Mouse (Mus musculus) heart, embryonic 12.5 days (tissue): ENCODE results near the gene Eif5. TPM values are rescaled to one million over a fixed set of nuclear protein-coding genes. Genes with fewer than 3 reads are reported as not detected.
A peak's percentile ranks its signal among the peaks of the same experiment; 100 is the strongest.
"Not testable (repeated sequence)": the region's sequence is repeated elsewhere in the genome, so short reads cannot be mapped to it uniquely, and the experiment has no call there.

Experiments
- ATAC-seq: fragments of 200-750 bp; cut with Nextera tagmentation; 2 replicates; pipeline ENCODE4 v1.8.0; 2017; ENCODE audit warnings: moderate TSS enrichment, moderate library complexity; ENCODE audit not compliant: insufficient number of reproducible peaks, low FRiP score
- H3K27ac ChIP-seq: fragments of 300-500 bp; sonication (generic); 2 replicates; pipeline ENCODE4 v1.5.1; 2016; ENCODE audit warnings: mild to moderate bottlenecking, moderate library complexity; ENCODE audit not compliant: poor library complexity, severe bottlenecking
- H3K27me3 ChIP-seq: fragments of 300-500 bp; sonication (generic); replicated peaks from 2 replicates; pipeline ENCODE4 v1.6.1; 2016; ENCODE audit warnings: mild to moderate bottlenecking, moderate library complexity
- H3K36me3 ChIP-seq: fragments of 300-500 bp; sonication (generic); 2 replicates; pipeline ENCODE4 v1.6.1; 2016; ENCODE audit warnings: mild to moderate bottlenecking, moderate library complexity
- H3K4me1 ChIP-seq: fragments of 300-500 bp; sonication (generic); replicated peaks from 2 replicates; pipeline ENCODE4 v1.6.1; 2016; ENCODE audit warnings: mild to moderate bottlenecking
- H3K4me2 ChIP-seq: fragments of 300-500 bp; sonication (generic); 2 replicates; pipeline ENCODE4 v1.6.1; 2016; ENCODE audit warnings: mild to moderate bottlenecking, moderate library complexity
- H3K4me3 ChIP-seq: fragments of 300-500 bp; sonication (generic); 2 replicates; pipeline ENCODE4 v1.5.1; 2016; ENCODE audit warnings: mild to moderate bottlenecking
- H3K9ac ChIP-seq: fragments of 300-500 bp; sonication (generic); 2 replicates; pipeline ENCODE4 v1.6.1; 2016; ENCODE audit warnings: mild to moderate bottlenecking, moderate library complexity
- H3K9me3 ChIP-seq: fragments of 300-500 bp; sonication (generic); replicated peaks from 2 replicates; pipeline ENCODE4 v1.6.1; 2016; ENCODE audit warnings: mild to moderate bottlenecking, moderate library complexity
- WGBS: fragments of 180-500 bp; shearing (Covaris S2); methylation state at CpG from one replicate; pipeline ENCODE4 v1.1.7; 2016; 5-methylcytosine and 5-hydroxymethylcytosine counted together
- polyA plus RNA-seq: library from polyadenylated mRNA; unstranded; fragments of >200 nt; fragmentation: Nextera tagmentation; extraction: Ambion mirVana; gene quantifications from 2 replicates; pipeline ENCODE4 v1.2.1, GENCODE M21; 2016

Gene Eif5
- polyA plus RNA-seq, 1 experiment from 2014 or later: 510 TPM

GRCm38 (mm10) chr12:111508438-111508837 lies 29.4 kb upstream of the Eif5 start:
- WGBS: 78% methylated on average over 3 of the region's 3 CpGs
- not testable (repeated sequence) for H3K4me3 ChIP-seq, H3K36me3 ChIP-seq, ATAC-seq, H3K4me2 ChIP-seq, H3K27me3 ChIP-seq, H3K9ac ChIP-seq, H3K4me1 ChIP-seq, H3K9me3 ChIP-seq, H3K27ac ChIP-seq

GRCm38 (mm10) chr12:111512572-111513063 lies 25.2 kb upstream of the Eif5 start:
- Histone ChIP-seq H3K36me3 (no peaks in the 10 kb centered on the region), H3K4me1 (no peaks in the 10 kb centered on the region; the same call in 1 of the 2 replicates), H3K9ac (no peak overlapping the region), H3K27me3 (no peaks in the 10 kb centered on the region), H3K27ac (no peak overlapping the region), H3K4me3 (no peak overlapping the region), H3K4me2 (no peak overlapping the region), H3K9me3 (peaks cover 5% of the 10 kb centered on the region; the same call in 1 of the 2 replicates)
- ATAC-seq: no peak
- WGBS: 85% methylated on average over 12 of the region's 12 CpGs

GRCm38 (mm10) chr12:111513673-111514072 lies 24.1 kb upstream of the Eif5 start:
- WGBS: 71% methylated on average over 5 of the region's 5 CpGs
- no peak overlapping the region for H3K27ac ChIP-seq
- ATAC-seq: no peak

GRCm38 (mm10) chr12:111514231-111514792 lies 23.5 kb upstream of the Eif5 start:
- no peak overlapping the region for H3K9ac ChIP-seq
- ATAC-seq: no peak
- H3K4me1 ChIP-seq: no peaks in the 10 kb centered on the region; the same call in 1 of the 2 replicates
- 0 out of 2 replicates have a peak, but pooled peaks cover 4% of the 10 kb centered on the region for H3K27me3 ChIP-seq
- no peak overlapping the region for H3K27ac ChIP-seq
- WGBS: 65% methylated on average over 7 of the region's 7 CpGs
- no peaks in the 10 kb centered on the region for H3K36me3 ChIP-seq
- no peak overlapping the region for H3K4me2 ChIP-seq
- no peak overlapping the region for H3K4me3 ChIP-seq
- peaks cover 5% of the 10 kb centered on the region; the same call in 1 of the 2 replicates for H3K9me3 ChIP-seq

More at GRCm38 (mm10) chr12:111513673-111514072, 24.1 kb upstream of the Eif5 start:
- no peak overlapping the region for H3K4me2 ChIP-seq
- H3K27me3 ChIP-seq: no peaks in the 10 kb centered on the region
- H3K4me1 ChIP-seq: no peaks in the 10 kb centered on the region; the same call in 1 of the 2 replicates
- no peaks in the 10 kb centered on the region for H3K36me3 ChIP-seq
- no peak overlapping the region for H3K4me3 ChIP-seq
- peaks cover 5% of the 10 kb centered on the region; the same call in 1 of the 2 replicates for H3K9me3 ChIP-seq
- H3K9ac ChIP-seq: no peak overlapping the region

GRCm38 (mm10) chr12:111514874-111515649 lies 22.8 kb upstream of the Eif5 start:
- Histone ChIP-seq H3K4me3 (no peak overlapping the region), H3K4me2 (no peak overlapping the region), H3K4me1 (no peaks in the 10 kb centered on the region; the same call in 1 of the 2 replicates), H3K9ac (no peak overlapping the region), H3K27me3 (peaks cover 6% of the 10 kb centered on the region; the same call in 1 of the 2 replicates), H3K27ac (no peak overlapping the region), H3K9me3 (peaks cover 5% of the 10 kb centered on the region; the same call in 1 of the 2 replicates), H3K36me3 (no peaks in the 10 kb centered on the region)
- 78% methylated on average over 7 of the region's 7 CpGs for WGBS
- ATAC-seq: no peak

- H3K27me3 ChIP-seq: peaks cover 6% of the 10 kb centered on the region; the same call in 1 of the 2 replicates
- no peaks in the 10 kb centered on the region; the same call in 1 of the 2 replicates for H3K4me1 ChIP-seq
- H3K9ac ChIP-seq: no peak overlapping the region
- no peak overlapping the region for H3K27ac ChIP-seq
- no peak for ATAC-seq
- H3K9me3 ChIP-seq: peaks cover 5% of the 10 kb centered on the region; the same call in 1 of the 2 replicates
- no peaks in the 10 kb centered on the region for H3K36me3 ChIP-seq
- WGBS: 87% methylated on average over 5 of the region's 5 CpGs
- no peak overlapping the region for H3K4me3 ChIP-seq
- H3K4me2 ChIP-seq: no peak overlapping the region
Measured at GRCm38 (mm10) chr12:111515920-111516319, 21.9 kb upstream of the Eif5 start.

- Histone ChIP-seq H3K4me1 (no peaks in the 10 kb centered on the region; the same call in 1 of the 2 replicates), H3K27ac (no peak overlapping the region), H3K4me3 (no peak overlapping the region), H3K9ac (no peak overlapping the region), H3K27me3 (peaks cover 6% of the 10 kb centered on the region; the same call in 1 of the 2 replicates), H3K36me3 (no peaks in the 10 kb centered on the region), H3K4me2 (no peak overlapping the region), H3K9me3 (peaks cover 5% of the 10 kb centered on the region; the same call in 1 of the 2 replicates)
- ATAC-seq: no peak
- 76% methylated on average over 6 of the region's 6 CpGs for WGBS
Measured at GRCm38 (mm10) chr12:111516826-111517225, 21.0 kb upstream of the Eif5 start.

GRCm38 (mm10) chr12:111517901-111518300 lies 19.9 kb upstream of the Eif5 start:
- no peak overlapping the region for H3K9ac ChIP-seq
- H3K9me3 ChIP-seq: peaks cover 5% of the 10 kb centered on the region; the same call in 1 of the 2 replicates
- H3K27ac ChIP-seq: no peak overlapping the region
- no peaks in the 10 kb centered on the region; the same call in 1 of the 2 replicates for H3K4me1 ChIP-seq
- no peak overlapping the region for H3K4me2 ChIP-seq
- peaks cover 6% of the 10 kb centered on the region; the same call in 1 of the 2 replicates for H3K27me3 ChIP-seq
- H3K36me3 ChIP-seq: no peaks in the 10 kb centered on the region
- no peak overlapping the region for H3K4me3 ChIP-seq
- ATAC-seq: peak; percentile 64; the same call in 1 of the 2 replicates
- 37% methylated on average over 4 of the region's 4 CpGs for WGBS

- 80% methylated on average over 9 of the region's 9 CpGs for WGBS
- H3K9ac ChIP-seq: no peak overlapping the region
- H3K9me3 ChIP-seq: peaks cover 5% of the 10 kb centered on the region; the same call in 1 of the 2 replicates
- no peaks in the 10 kb centered on the region for H3K36me3 ChIP-seq
- no peak overlapping the region for H3K4me3 ChIP-seq
- peaks cover 6% of the 10 kb centered on the region; the same call in 1 of the 2 replicates for H3K27me3 ChIP-seq
- no peak overlapping the region for H3K27ac ChIP-seq
- ATAC-seq: no peak
- no peaks in the 10 kb centered on the region; the same call in 1 of the 2 replicates for H3K4me1 ChIP-seq
- H3K4me2 ChIP-seq: no peak overlapping the region
Measured at GRCm38 (mm10) chr12:111518391-111518790, 19.4 kb upstream of the Eif5 start.

GRCm38 (mm10) chr12:111519821-111520220 lies 18.0 kb upstream of the Eif5 start:
- H3K4me1 ChIP-seq: no peaks in the 10 kb centered on the region
- peaks cover 5% of the 10 kb centered on the region; the same call in 1 of the 2 replicates for H3K9me3 ChIP-seq
- no peak overlapping the region for H3K4me2 ChIP-seq
- no peak overlapping the region for H3K4me3 ChIP-seq
- no peaks in the 10 kb centered on the region for H3K36me3 ChIP-seq
- WGBS: 53% methylated on average over 5 of the region's 5 CpGs
- no peak overlapping the region for H3K9ac ChIP-seq
- H3K27ac ChIP-seq: no peak overlapping the region
- ATAC-seq: no peak
- H3K27me3 ChIP-seq: peaks cover 6% of the 10 kb centered on the region; the same call in 1 of the 2 replicates

- H3K4me3 ChIP-seq: no peak overlapping the region
- H3K4me1 ChIP-seq: no peaks in the 10 kb centered on the region
- H3K27ac ChIP-seq: no peak overlapping the region
- no peaks in the 10 kb centered on the region for H3K9me3 ChIP-seq
- no peaks in the 10 kb centered on the region for H3K36me3 ChIP-seq
- no peak overlapping the region for H3K9ac ChIP-seq
- no peak for ATAC-seq
- WGBS: 75% methylated on average over 2 of the region's 2 CpGs
- H3K4me2 ChIP-seq: no peak overlapping the region
- H3K27me3 ChIP-seq: peaks cover 6% of the 10 kb centered on the region; the same call in 1 of the 2 replicates
Measured at GRCm38 (mm10) chr12:111520994-111521393, 16.8 kb upstream of the Eif5 start.
